In genomic region chr3:8717334-8717812, GRCm38 (mm10) we compare ENCODE assay signal across 9 mouse cellular contexts.
DNase-seq lines count a peak whose midpoint lies in the region; ATAC-seq and TF ChIP-seq lines count a peak whose summit lies in the region.
"Had no signal": no experiment of that assay in that cellular context is flagged by ENCODE, and none has a peak within 500 bp of the region (broad histone marks: within the 10 kb centered on the region; RNA-seq: fewer than 3 reads in every experiment).

No protein-coding gene starts in this region.

- TF ChIP-seq CTCF in cerebellum, adult 2 months (IDR thresholded peaks at IDR 0.05; ENCODE audit: borderline replicate concordance, insufficient read depth, low read depth, low read length), result no peak
- TF ChIP-seq CTCF in hindbrain, postnatal 0 days (IDR thresholded peaks at IDR 0.05; ENCODE audit: low read depth), result no peak

- H3K4me1 ChIP-seq in cerebellum, adult 2 months (ENCODE audit: control insufficient read depth, insufficient read depth, low read length), result peaks cover 7% of the 10 kb centered on the region; the same call in 1 of the 2 replicates
- peaks cover 17% of the 10 kb centered on the region for H3K4me1 ChIP-seq in hindbrain, postnatal 0 days (ENCODE audit: insufficient read depth, low read length)
- peaks cover 24% of the 10 kb centered on the region for H3K4me1 ChIP-seq in liver, embryonic 11.5 days (replicated peaks; ENCODE audit: control insufficient read depth, insufficient read depth, low read length)
- peaks cover 20% of the 10 kb centered on the region for H3K4me1 ChIP-seq in neural tube, embryonic 11.5 days (ENCODE audit: control insufficient read depth, insufficient read depth, low read length)

- TF ChIP-seq POLR2A in cerebellum, adult 2 months (IDR thresholded peaks at IDR 0.05; ENCODE audit: borderline replicate concordance, insufficient read depth, low read length), result no peak

- peak overlapping the region; percentile 11 for H3K4me3 ChIP-seq in cerebellum, adult 2 months (replicated peaks; ENCODE audit: insufficient read depth, low read depth, low read length)
- peak overlapping the region; percentile 26 for H3K4me3 ChIP-seq in hindbrain, postnatal 0 days (ENCODE audit: low read length)
- H3K4me3 ChIP-seq in liver, embryonic 11.5 days (ENCODE audit: low read depth, low read length), result peak overlapping the region; percentile 34
- peak overlapping the region; percentile 15; the same call in 1 of the 2 replicates for H3K4me3 ChIP-seq in neural tube, embryonic 11.5 days (ENCODE audit: low read depth, low read length)

- no peaks in the 10 kb centered on the region for H3K36me3 ChIP-seq in hindbrain, postnatal 0 days (ENCODE audit: insufficient read depth, low read length)
- H3K36me3 ChIP-seq in liver, embryonic 11.5 days (ENCODE audit: control insufficient read depth, insufficient read depth, low read length), result no peaks in the 10 kb centered on the region
- no peaks in the 10 kb centered on the region for H3K36me3 ChIP-seq in neural tube, embryonic 11.5 days (ENCODE audit: control insufficient read depth, insufficient read depth, low read length)

- H3K9me3 ChIP-seq in hindbrain, postnatal 0 days (ENCODE audit: low read length), result no peaks in the 10 kb centered on the region
- no peaks in the 10 kb centered on the region for H3K9me3 ChIP-seq in liver, embryonic 11.5 days (ENCODE audit: control insufficient read depth, low read length)
- no peaks in the 10 kb centered on the region for H3K9me3 ChIP-seq in neural tube, embryonic 11.5 days (ENCODE audit: control insufficient read depth, low read length)

- ATAC-seq in hindbrain, postnatal 0 days, result peak; percentile 71
- ATAC-seq in liver, embryonic 11.5 days (replicated peaks; ENCODE audit: low FRiP score), result peak; percentile 41
- ATAC-seq in neural tube, embryonic 11.5 days (ENCODE audit: insufficient read depth, low FRiP score, low TSS enrichment), result peak; percentile 88

- 11% methylated on average over 18 of the region's 18 CpGs for whole genome bisulfite sequencing in cerebellum, adult 2 months
- WGBS in hindbrain, postnatal 0 days, result 2% methylated on average over 18 of the region's 18 CpGs
- WGBS in liver, embryonic 11.5 days, result 5% methylated on average over 18 of the region's 18 CpGs
- WGBS in neural tube, embryonic 11.5 days, result 0% methylated on average over 18 of the region's 18 CpGs

- H3K27me3 ChIP-seq in cerebellum, adult 2 months (ENCODE audit: control insufficient read depth, insufficient read depth, low read length), result no peaks in the 10 kb centered on the region
- H3K27me3 ChIP-seq in hindbrain, postnatal 0 days (ENCODE audit: insufficient read depth, low read length), result no peaks in the 10 kb centered on the region
- H3K27me3 ChIP-seq in liver, embryonic 11.5 days (replicated peaks; ENCODE audit: control insufficient read depth, insufficient read depth, low read length), result 0 out of 2 replicates have a peak, but pooled peaks cover 2% of the 10 kb centered on the region
- H3K27me3 ChIP-seq in neural tube, embryonic 11.5 days (ENCODE audit: control insufficient read depth, insufficient read depth, low read length), result no peaks in the 10 kb centered on the region
- H3K27me3 ChIP-seq: CH12.LX had no signal

- H3K4me2 ChIP-seq in hindbrain, postnatal 0 days (ENCODE audit: low read depth, low read length), result peak overlapping the region; percentile 58
- peak overlapping the region; percentile 71 for H3K4me2 ChIP-seq in liver, embryonic 11.5 days
- H3K4me2 ChIP-seq in neural tube, embryonic 11.5 days (ENCODE audit: low read depth), result peak overlapping the region; percentile 54

- H3K27ac ChIP-seq in cerebellum, adult 2 months (ENCODE audit: insufficient read depth, low read length), result no peak overlapping the region
- no peak overlapping the region for H3K27ac ChIP-seq in hindbrain, postnatal 0 days
- no peak overlapping the region for H3K27ac ChIP-seq in liver, embryonic 11.5 days (ENCODE audit: low read depth, low read length)
- peak overlapping the region; percentile 61 for H3K27ac ChIP-seq in neural tube, embryonic 11.5 days (ENCODE audit: low read depth, low read length)

- peak in 1 of 2 experiments; percentile 11 for DNase-seq in cerebellum, adult 2 months
- DNase-seq in cerebellum, adult 8-10 months, result no peak
- DNase-seq in brain, adult 2 months (ENCODE audit: low read depth, low spot score), result peak; percentile 73
- peak; percentile 49 for DNase-seq in gastrocnemius, adult 18-20 months (ENCODE audit: low spot score)
- peak; percentile 49 for DNase-seq in hindbrain, postnatal 0 days (ENCODE audit: low spot score)
- DNase-seq in liver, embryonic 11.5 days (ENCODE audit: low spot score), result peak; percentile 49
- peak; percentile 84 for DNase-seq in neural tube, embryonic 11.5 days (ENCODE audit: low spot score)
- DNase-seq in thymus, postnatal 36 days, result peak; percentile 37 to 42

- H3K9ac ChIP-seq in hindbrain, postnatal 0 days (replicated peaks; ENCODE audit: low read length), result peak overlapping the region; percentile 24; the same call in 1 of the 2 replicates
- peak overlapping the region; percentile 30; the same call in 1 of the 2 replicates for H3K9ac ChIP-seq in liver, embryonic 11.5 days (ENCODE audit: low read depth, low read length)
- peak overlapping the region; percentile 47; the same call in 1 of the 2 replicates for H3K9ac ChIP-seq in neural tube, embryonic 11.5 days (ENCODE audit: low read length)
